Mouse (Mus musculus): ENCODE results near the gene Sh3bp5.

Gene Sh3bp5

GRCm38 (mm10) chr14:31335765-31336164 lies 100.1 kb downstream of the Sh3bp5 start:
- no peak for DNase-seq

GRCm38 (mm10) chr14:31330957-31331356 lies 104.9 kb downstream of the Sh3bp5 start:
- DNase-seq, result no peak

GRCm38 (mm10) chr14:31329741-31330140 lies 106.1 kb downstream of the Sh3bp5 start:
- DNase-seq, result no peak

GRCm38 (mm10) chr14:31327681-31328080 lies 108.2 kb downstream of the Sh3bp5 start:
- DNase-seq, result no peak

- no peak for DNase-seq
Measured at GRCm38 (mm10) chr14:31327196-31327595, 108.7 kb downstream of the Sh3bp5 start.

- DNase-seq, result no peak
Measured at GRCm38 (mm10) chr14:31326770-31327169, 109.1 kb downstream of the Sh3bp5 start.

- DNase-seq, result no peak
Measured at GRCm38 (mm10) chr14:31325551-31325950, 110.3 kb downstream of the Sh3bp5 start.

- DNase-seq, result no peak
Measured at GRCm38 (mm10) chr14:31324851-31325250, 111.0 kb downstream of the Sh3bp5 start.

- DNase-seq, result no peak
Measured at GRCm38 (mm10) chr14:31323849-31324792, 111.8 kb downstream of the Sh3bp5 start, which contains the start of gene Dnah1. Gene Dnah1, minus strand, starts transcription at chr14:31323896.

GRCm38 (mm10) chr14:31323189-31323588 lies 112.7 kb downstream of the Sh3bp5 start:
- DNase-seq, result no peak

GRCm38 (mm10) chr14:31322191-31322590 lies 113.7 kb downstream of the Sh3bp5 start:
- no peak for DNase-seq

GRCm38 (mm10) chr14:31321181-31321580 lies 114.7 kb downstream of the Sh3bp5 start:
- no peak for DNase-seq

GRCm38 (mm10) chr14:31319546-31319945 lies 116.3 kb downstream of the Sh3bp5 start:
- no peak for DNase-seq

- DNase-seq, result no peak
Measured at GRCm38 (mm10) chr14:31317754-31318153, 118.1 kb downstream of the Sh3bp5 start.

GRCm38 (mm10) chr14:31316613-31317012 lies 119.3 kb downstream of the Sh3bp5 start:
- DNase-seq, result no peak

- DNase-seq, result no peak
Measured at GRCm38 (mm10) chr14:31313192-31313591, 122.7 kb downstream of the Sh3bp5 start.

Data from cerebellum, adult 9-11 months (tissue).